ENCODE assay signal across 9 mouse cellular contexts in the genomic region with DNA sequence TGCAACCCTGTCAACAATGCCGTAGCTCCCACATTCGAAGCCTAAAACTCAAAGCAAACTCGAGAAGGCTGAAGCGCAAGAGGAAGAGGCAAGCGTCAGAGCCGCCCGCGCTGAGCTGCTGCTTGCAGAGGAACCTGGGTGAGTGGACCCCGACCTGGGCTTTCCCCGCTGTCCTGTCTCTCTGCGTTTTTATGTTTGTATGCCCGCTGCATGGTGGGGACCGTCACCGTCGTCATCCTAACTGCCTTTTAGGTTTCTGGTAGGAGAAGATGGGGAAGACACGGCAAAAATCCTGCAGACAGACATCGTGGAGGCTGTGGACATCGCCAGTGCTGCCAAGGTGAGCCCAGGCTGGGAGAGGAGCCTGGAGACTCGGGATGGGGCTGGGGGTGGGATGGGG. TPM values are rescaled to one million over a fixed set of nuclear protein-coding genes. Genes with fewer than 3 reads are reported as not detected.
DNase-seq lines count a peak whose midpoint lies in the region; ATAC-seq and TF ChIP-seq lines count a peak whose summit lies in the region.
"Had no signal": no experiment of that assay in that cellular context is flagged by ENCODE, and none has a peak within 500 bp of the region (broad histone marks: within the 10 kb centered on the region; RNA-seq: fewer than 3 reads in every experiment).

No protein-coding gene starts in this region.

- ATAC-seq in kidney, embryonic 14.5 days (ENCODE audit: low FRiP score, low TSS enrichment) = no peak
- no peak for ATAC-seq in hindbrain, embryonic 12.5 days (ENCODE audit: low FRiP score)
- no peak for ATAC-seq in midbrain, embryonic 11.5 days (ENCODE audit: low FRiP score)
- no peak for ATAC-seq in megakaryocyte-erythroid progenitor cell, adult 5-6 weeks (replicated peaks; ENCODE audit: low FRiP score, low TSS enrichment, poor library complexity, severe bottlenecking)
- ATAC-seq: Patski had no signal

- peak overlapping the region; percentile 79 for H3K4me3 ChIP-seq in kidney, embryonic 14.5 days (ENCODE audit: low read length)
- peak overlapping the region; percentile 89 for H3K4me3 ChIP-seq in bone marrow macrophage, adult 2 months (ENCODE audit: insufficient read depth, low read length)
- H3K4me3 ChIP-seq in hindbrain, embryonic 12.5 days = peak overlapping the region; percentile 84
- peak overlapping the region; percentile 73 for H3K4me3 ChIP-seq in midbrain, embryonic 11.5 days (ENCODE audit: low read depth, low read length)

- H3K4me2 ChIP-seq in kidney, embryonic 14.5 days (replicated peaks; ENCODE audit: low read depth, low read length) = peak overlapping the region; percentile 91
- peak overlapping the region; percentile 97 for H3K4me2 ChIP-seq in hindbrain, embryonic 12.5 days (replicated peaks)
- peak overlapping the region; percentile 93 for H3K4me2 ChIP-seq in midbrain, embryonic 11.5 days

- no peaks in the 10 kb centered on the region for H3K27me3 ChIP-seq in kidney, embryonic 14.5 days (ENCODE audit: control insufficient read depth, insufficient read depth, low read length)
- H3K27me3 ChIP-seq in hindbrain, embryonic 12.5 days = no peaks in the 10 kb centered on the region
- H3K27me3 ChIP-seq in midbrain, embryonic 11.5 days (ENCODE audit: control insufficient read depth, insufficient read depth, low read length) = no peaks in the 10 kb centered on the region
- H3K27me3 ChIP-seq: Patski had no signal

- TF ChIP-seq POLR2A in bone marrow macrophage, adult 2 months (IDR thresholded peaks at IDR 0.05; ENCODE audit: borderline replicate concordance, low read depth, low read length) = no peak

- no peaks in the 10 kb centered on the region for H3K9me3 ChIP-seq in kidney, embryonic 14.5 days (ENCODE audit: control insufficient read depth, low read length)
- no peaks in the 10 kb centered on the region for H3K9me3 ChIP-seq in hindbrain, embryonic 12.5 days (replicated peaks)
- H3K9me3 ChIP-seq in midbrain, embryonic 11.5 days (ENCODE audit: control insufficient read depth, low read length) = no peaks in the 10 kb centered on the region

- 60% methylated on average over 19 of the region's 19 CpGs for WGBS in kidney, embryonic 14.5 days
- WGBS in hindbrain, embryonic 12.5 days = 54% methylated on average over 19 of the region's 19 CpGs
- 66% methylated on average over 19 of the region's 19 CpGs for WGBS in midbrain, embryonic 11.5 days

- peaks cover 48% of the 10 kb centered on the region for H3K36me3 ChIP-seq in kidney, embryonic 14.5 days (ENCODE audit: control insufficient read depth, insufficient read depth, low read length)
- peaks cover 53% of the 10 kb centered on the region for H3K36me3 ChIP-seq in hindbrain, embryonic 12.5 days
- H3K36me3 ChIP-seq in midbrain, embryonic 11.5 days (ENCODE audit: control insufficient read depth, insufficient read depth, low read length) = peaks cover 11% of the 10 kb centered on the region

- peak overlapping the region; percentile 84 for H3K9ac ChIP-seq in kidney, embryonic 14.5 days (ENCODE audit: low read depth, low read length)
- peak overlapping the region; percentile 90 for H3K9ac ChIP-seq in hindbrain, embryonic 12.5 days
- peak overlapping the region; percentile 69 for H3K9ac ChIP-seq in midbrain, embryonic 11.5 days (ENCODE audit: low read length)

- no peak for DNase-seq in kidney, adult 11 months
- DNase-seq in midbrain, embryonic 11.5 days (ENCODE audit: low spot score, missing footprints) = no peak
- no peak for DNase-seq in adrenal gland, adult 8-10 months
- DNase-seq in urinary bladder, postnatal 36 days (ENCODE audit: low spot score in 2 of 2) = no peak

- no peak for TF ChIP-seq CTCF in bone marrow macrophage, adult 2 months (IDR thresholded peaks at IDR 0.05; ENCODE audit: low read depth, low read length)

- H3K27ac ChIP-seq in kidney, embryonic 14.5 days (ENCODE audit: low read depth, low read length) = no peak overlapping the region
- H3K27ac ChIP-seq in bone marrow macrophage, adult 2 months (ENCODE audit: insufficient read depth, low read depth, low read length) = no peak overlapping the region
- H3K27ac ChIP-seq in hindbrain, embryonic 12.5 days = no peak overlapping the region
- H3K27ac ChIP-seq in midbrain, embryonic 11.5 days (ENCODE audit: low read depth, low read length) = no peak overlapping the region

- peaks cover 15% of the 10 kb centered on the region for H3K4me1 ChIP-seq in kidney, embryonic 14.5 days (ENCODE audit: control insufficient read depth, insufficient read depth, low read length)
- H3K4me1 ChIP-seq in bone marrow macrophage, adult 2 months (ENCODE audit: control insufficient read depth, insufficient read depth, low read length) = peaks cover 10% of the 10 kb centered on the region
- H3K4me1 ChIP-seq in hindbrain, embryonic 12.5 days = peaks cover 23% of the 10 kb centered on the region
- H3K4me1 ChIP-seq in midbrain, embryonic 11.5 days (ENCODE audit: control insufficient read depth, insufficient read depth, low read length) = peaks cover 17% of the 10 kb centered on the region

RNA-seq across cellular contexts. Expression of a gene that starts 0.9 kb away (rescaled TPM):
- 26.5 and 37.8 TPM in 2 replicates for polyA plus RNA-seq in kidney, embryonic 14.5 days (2014; fragmentation: Nextera tagmentation; extraction: Ambion mirVana)
- polyA plus RNA-seq in bone marrow macrophage, adult 2 months (2012; ENCODE audit: insufficient read depth, insufficient read length, missing spikeins) = 10.1 and 10.2 TPM in 2 replicates
- 37.1 and 38.8 TPM in 2 replicates for polyA plus RNA-seq in hindbrain, embryonic 12.5 days (2016; fragmentation: Nextera tagmentation; extraction: Ambion mirVana)
- 27.4 and 28.9 TPM in 2 replicates for polyA plus RNA-seq in midbrain, embryonic 11.5 days (2014; fragmentation: Nextera tagmentation; extraction: Ambion mirVana)
- total RNA-seq in adrenal gland, adult 8-10 months (2022) = 10 to 100 TPM; 30.0 to 43.8 (median 35.1) TPM
- total RNA-seq in megakaryocyte-erythroid progenitor cell, adult 5-6 weeks (2014; fragmentation: Nextera tagmentation) = 75.2 and 76.4 TPM in 2 replicates
- 78.8 and 105 TPM in 2 replicates for total RNA-seq in megakaryocyte-erythroid progenitor cell, adult 5-6 weeks (2017)

RNA-seq across cellular contexts. Expression of a gene that starts 1.2 kb away (rescaled TPM):
- 169 and 211 TPM in 2 replicates for polyA plus RNA-seq in kidney, embryonic 14.5 days (2014; fragmentation: Nextera tagmentation; extraction: Ambion mirVana)
- polyA plus RNA-seq in bone marrow macrophage, adult 2 months (2012; ENCODE audit: insufficient read depth, insufficient read length, missing spikeins) = 54.1 and 54.9 TPM in 2 replicates
- polyA plus RNA-seq in hindbrain, embryonic 12.5 days (2016; fragmentation: Nextera tagmentation; extraction: Ambion mirVana) = 173 and 180 TPM in 2 replicates
- 206 and 208 TPM in 2 replicates for polyA plus RNA-seq in midbrain, embryonic 11.5 days (2014; fragmentation: Nextera tagmentation; extraction: Ambion mirVana)
- total RNA-seq in adrenal gland, adult 8-10 months (2022) = 100 to 1,000 TPM in 1 of 4 experiments, 10 to 100 TPM in 3; 74.1 to 119 (median 79.6) TPM
- total RNA-seq in megakaryocyte-erythroid progenitor cell, adult 5-6 weeks (2014; fragmentation: Nextera tagmentation) = 192 and 240 TPM in 2 replicates
- total RNA-seq in megakaryocyte-erythroid progenitor cell, adult 5-6 weeks (2017) = 209 and 235 TPM in 2 replicates

RNA-seq across cellular contexts. Expression of a gene that starts 9.9 kb away (rescaled TPM):
- polyA plus RNA-seq in kidney, embryonic 14.5 days (2014; fragmentation: Nextera tagmentation; extraction: Ambion mirVana) = 2.8 and 3.3 TPM in 2 replicates
- 8.3 and 8.7 TPM in 2 replicates for polyA plus RNA-seq in bone marrow macrophage, adult 2 months (2012; ENCODE audit: insufficient read depth, insufficient read length, missing spikeins)
- 9.9 TPM in 2 replicates for polyA plus RNA-seq in hindbrain, embryonic 12.5 days (2016; fragmentation: Nextera tagmentation; extraction: Ambion mirVana)
- 3.4 and 4.2 TPM in 2 replicates for polyA plus RNA-seq in midbrain, embryonic 11.5 days (2014; fragmentation: Nextera tagmentation; extraction: Ambion mirVana)
- total RNA-seq in adrenal gland, adult 8-10 months (2022) = 1 to 10 TPM; 6.9 to 8.7 (median 7.6) TPM
- 0.90 and 1.8 TPM in 2 replicates for total RNA-seq in megakaryocyte-erythroid progenitor cell, adult 5-6 weeks (2014; fragmentation: Nextera tagmentation)
- total RNA-seq in megakaryocyte-erythroid progenitor cell, adult 5-6 weeks (2017) = 2.7 TPM in 1 of 2 replicates, not detected in the other

RNA-seq across cellular contexts. Expression of a gene that starts 12.0 kb away (rescaled TPM):
- polyA plus RNA-seq in kidney, embryonic 14.5 days (2014; fragmentation: Nextera tagmentation; extraction: Ambion mirVana) = 26.3 and 28.2 TPM in 2 replicates
- 209 and 216 TPM in 2 replicates for polyA plus RNA-seq in bone marrow macrophage, adult 2 months (2012; ENCODE audit: insufficient read depth, insufficient read length, missing spikeins)
- 63.1 and 64.1 TPM in 2 replicates for polyA plus RNA-seq in hindbrain, embryonic 12.5 days (2016; fragmentation: Nextera tagmentation; extraction: Ambion mirVana)
- polyA plus RNA-seq in midbrain, embryonic 11.5 days (2014; fragmentation: Nextera tagmentation; extraction: Ambion mirVana) = 29.3 and 33.6 TPM in 2 replicates
- 10 to 100 TPM; 42.1 to 76.2 (median 60.1) TPM for total RNA-seq in adrenal gland, adult 8-10 months (2022)
- 42.6 and 49.0 TPM in 2 replicates for total RNA-seq in megakaryocyte-erythroid progenitor cell, adult 5-6 weeks (2014; fragmentation: Nextera tagmentation)
- 10.4 and 14.0 TPM in 2 replicates for total RNA-seq in megakaryocyte-erythroid progenitor cell, adult 5-6 weeks (2017)

RNA-seq across cellular contexts. Expression of a gene that starts 14.2 kb away (rescaled TPM):
- polyA plus RNA-seq in kidney, embryonic 14.5 days (2014; fragmentation: Nextera tagmentation; extraction: Ambion mirVana) = 24.9 and 40.8 TPM in 2 replicates
- 41.3 and 49.7 TPM in 2 replicates for polyA plus RNA-seq in bone marrow macrophage, adult 2 months (2012; ENCODE audit: insufficient read depth, insufficient read length, missing spikeins)
- 65.0 and 65.9 TPM in 2 replicates for polyA plus RNA-seq in hindbrain, embryonic 12.5 days (2016; fragmentation: Nextera tagmentation; extraction: Ambion mirVana)
- 36.3 and 36.5 TPM in 2 replicates for polyA plus RNA-seq in midbrain, embryonic 11.5 days (2014; fragmentation: Nextera tagmentation; extraction: Ambion mirVana)
- total RNA-seq in adrenal gland, adult 8-10 months (2022) = 10 to 100 TPM; 58.6 to 83.5 (median 69.6) TPM
- 41.4 and 51.4 TPM in 2 replicates for total RNA-seq in megakaryocyte-erythroid progenitor cell, adult 5-6 weeks (2014; fragmentation: Nextera tagmentation)
- 17.4 and 26.2 TPM in 2 replicates for total RNA-seq in megakaryocyte-erythroid progenitor cell, adult 5-6 weeks (2017)
